Mouse (Mus musculus): ENCODE results near the gene Fxyd5. TPM values are rescaled to one million over a fixed set of nuclear protein-coding genes. Genes with fewer than 3 reads are reported as not detected.
A peak's percentile ranks its signal among the peaks of the same experiment; 100 is the strongest.

Gene Fxyd5
- 1,836 and 1,901 TPM in 2 replicates for total RNA-seq (2017)

GRCm38 (mm10) chr7:31042431-31042910, at the start of gene Fxyd5:
TSS of gene Fxyd5 (minus strand) at chr7:31042481.
- no peak for ATAC-seq (ENCODE audit: extremely low read depth, insufficient number of reproducible peaks, low FRiP score, poor library complexity, severe bottlenecking)

GRCm38 (mm10) chr7:31089721-31090120, 47.4 kb upstream of the Fxyd5 start:
- peak; percentile 84 for ATAC-seq (ENCODE audit: extremely low read depth, insufficient number of reproducible peaks, low FRiP score, poor library complexity, severe bottlenecking)

- no peak for ATAC-seq (ENCODE audit: extremely low read depth, insufficient number of reproducible peaks, low FRiP score, poor library complexity, severe bottlenecking)
Observed at GRCm38 (mm10) chr7:31088206-31088605, 45.9 kb upstream of the Fxyd5 start.

- no peak for ATAC-seq (ENCODE audit: extremely low read depth, insufficient number of reproducible peaks, low FRiP score, poor library complexity, severe bottlenecking)
Observed at GRCm38 (mm10) chr7:31087262-31087661, 45.0 kb upstream of the Fxyd5 start.

- no peak for ATAC-seq (ENCODE audit: extremely low read depth, insufficient number of reproducible peaks, low FRiP score, poor library complexity, severe bottlenecking)
Observed at GRCm38 (mm10) chr7:31086175-31086755, 44.0 kb upstream of the Fxyd5 start.

GRCm38 (mm10) chr7:31085171-31085570, 42.9 kb upstream of the Fxyd5 start:
- ATAC-seq (ENCODE audit: extremely low read depth, insufficient number of reproducible peaks, low FRiP score, poor library complexity, severe bottlenecking): no peak

- ATAC-seq (ENCODE audit: extremely low read depth, insufficient number of reproducible peaks, low FRiP score, poor library complexity, severe bottlenecking): no peak
Observed at GRCm38 (mm10) chr7:31084140-31084539, 41.9 kb upstream of the Fxyd5 start.

GRCm38 (mm10) chr7:31082831-31083588, 40.7 kb upstream of the Fxyd5 start:
- no peak for ATAC-seq (ENCODE audit: extremely low read depth, insufficient number of reproducible peaks, low FRiP score, poor library complexity, severe bottlenecking)

- ATAC-seq (ENCODE audit: extremely low read depth, insufficient number of reproducible peaks, low FRiP score, poor library complexity, severe bottlenecking): no peak
Observed at GRCm38 (mm10) chr7:31082106-31082505, 39.8 kb upstream of the Fxyd5 start.

GRCm38 (mm10) chr7:31081106-31081505, 38.8 kb upstream of the Fxyd5 start:
- no peak for ATAC-seq (ENCODE audit: extremely low read depth, insufficient number of reproducible peaks, low FRiP score, poor library complexity, severe bottlenecking)

GRCm38 (mm10) chr7:31080611-31081010, 38.3 kb upstream of the Fxyd5 start:
- ATAC-seq (ENCODE audit: extremely low read depth, insufficient number of reproducible peaks, low FRiP score, poor library complexity, severe bottlenecking): no peak

- no peak for ATAC-seq (ENCODE audit: extremely low read depth, insufficient number of reproducible peaks, low FRiP score, poor library complexity, severe bottlenecking)
Observed at GRCm38 (mm10) chr7:31079670-31080069, 37.4 kb upstream of the Fxyd5 start.

GRCm38 (mm10) chr7:31077885-31078445, 35.7 kb upstream of the Fxyd5 start:
- peak; percentile 49; the same call in 1 of the 2 replicates for ATAC-seq (ENCODE audit: extremely low read depth, insufficient number of reproducible peaks, low FRiP score, poor library complexity, severe bottlenecking)

GRCm38 (mm10) chr7:31077470-31077869, 35.2 kb upstream of the Fxyd5 start:
- no peak for ATAC-seq (ENCODE audit: extremely low read depth, insufficient number of reproducible peaks, low FRiP score, poor library complexity, severe bottlenecking)

- no peak for ATAC-seq (ENCODE audit: extremely low read depth, insufficient number of reproducible peaks, low FRiP score, poor library complexity, severe bottlenecking)
Observed at GRCm38 (mm10) chr7:31076492-31076891, 34.2 kb upstream of the Fxyd5 start, which contains the start of gene Fxyd3. TSS of gene Fxyd3 (minus strand) at chr7:31076704.

GRCm38 (mm10) chr7:31074713-31075069, 32.4 kb upstream of the Fxyd5 start:
- no peak for ATAC-seq (ENCODE audit: extremely low read depth, insufficient number of reproducible peaks, low FRiP score, poor library complexity, severe bottlenecking)

- ATAC-seq (ENCODE audit: extremely low read depth, insufficient number of reproducible peaks, low FRiP score, poor library complexity, severe bottlenecking): no peak
Observed at GRCm38 (mm10) chr7:31074061-31074712, 31.9 kb upstream of the Fxyd5 start.

- ATAC-seq (ENCODE audit: extremely low read depth, insufficient number of reproducible peaks, low FRiP score, poor library complexity, severe bottlenecking): no peak
Observed at GRCm38 (mm10) chr7:31073546-31073945, 31.3 kb upstream of the Fxyd5 start.

GRCm38 (mm10) chr7:31072326-31072725, 30.0 kb upstream of the Fxyd5 start:
- ATAC-seq (ENCODE audit: extremely low read depth, insufficient number of reproducible peaks, low FRiP score, poor library complexity, severe bottlenecking): no peak

- no peak for ATAC-seq (ENCODE audit: extremely low read depth, insufficient number of reproducible peaks, low FRiP score, poor library complexity, severe bottlenecking)
Observed at GRCm38 (mm10) chr7:31070324-31070723, 28.0 kb upstream of the Fxyd5 start.
